Mouse (Mus musculus) large intestine, adult 2 months (tissue): ENCODE data around the gene Cyp2d12. TPM values are rescaled to one million over a fixed set of nuclear protein-coding genes. Genes with fewer than 3 reads are reported as not detected.
"Not testable (repeated sequence)": the region's sequence is repeated elsewhere in the genome, so short reads cannot be mapped to it uniquely, and the experiment has no call there.

ENCODE experiments used
- DNase-seq: peaks from one replicate; pipeline ENCODE4 v3.0.0-alpha.2; 2012; ENCODE audit warnings: low read depth, low spot score
- WGBS: fragments of 180-500 bp; shearing (Covaris S2); methylation state at CpG from one replicate; pipeline ENCODE4 v1.1.7; 2018; 5-methylcytosine and 5-hydroxymethylcytosine counted together
- polyA plus RNA-seq: library from polyadenylated mRNA; depleted of rRNA; stranded (reverse); fragments of >200 nt; gene quantifications from 2 replicates; pipeline ENCODE4 v1.2.3, GENCODE M21; 2012; rRNA removed

The Cyp2d12 gene
- 0.10 and 0.61 TPM in 2 replicates for polyA plus RNA-seq

- DNase-seq: no peak
- 83% methylated on average over 7 of the region's 7 CpGs for WGBS
Observed at GRCm38 (mm10) chr15:82554531-82555230, at the start of gene Cyp2d12. Gene Cyp2d12 (plus strand): TSS chr15:82555072.

DNA sequence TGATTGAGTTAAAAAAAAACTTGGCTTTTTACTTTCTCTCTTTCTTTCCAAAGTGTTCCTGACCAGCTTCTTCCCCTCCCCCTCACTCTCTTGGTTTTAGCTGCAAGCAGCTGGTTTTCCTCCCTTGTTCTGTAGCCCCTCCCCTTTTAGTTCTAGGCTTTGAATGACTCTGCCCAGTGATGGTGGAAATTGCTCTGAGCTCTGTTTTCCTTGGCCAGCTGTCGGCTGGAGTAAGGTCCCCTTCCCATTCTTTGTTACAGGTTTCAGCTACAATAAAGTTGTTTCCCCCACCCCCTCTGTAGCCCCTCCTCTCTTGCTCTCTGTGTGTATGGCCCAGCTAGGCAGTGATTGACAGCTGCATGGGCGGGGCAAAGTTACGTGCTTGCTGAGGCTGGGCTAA lies 47.9 kb upstream of the Cyp2d12 start:
- DNase-seq: no peak
- WGBS: 64% methylated on average over 3 of the region's 3 CpGs

DNA sequence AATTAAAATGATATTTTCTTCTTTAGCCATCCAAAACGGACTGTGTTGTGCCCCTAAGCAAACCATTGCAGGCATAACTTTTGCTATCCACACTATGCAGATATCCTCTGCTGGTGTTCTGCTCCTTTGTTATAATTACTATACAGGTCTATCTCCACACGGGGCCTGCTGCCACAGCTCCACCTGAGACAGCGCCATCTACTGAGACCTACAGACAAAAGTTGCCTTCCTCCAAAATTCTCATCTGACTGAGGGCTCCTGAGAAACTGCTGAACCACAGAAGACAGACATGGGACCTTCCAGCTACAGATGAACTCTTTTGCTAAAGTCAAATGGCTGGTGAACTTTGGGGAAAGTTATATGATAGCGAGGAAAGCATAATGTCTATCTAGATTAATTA lies 47.1 kb upstream of the Cyp2d12 start:
- DNase-seq: not testable (repeated sequence)
- 60% methylated on average over 4 of the region's 4 CpGs for WGBS

- not testable (repeated sequence) for DNase-seq
- 86% methylated on average over 4 of the region's 4 CpGs for WGBS
Observed at GRCm38 (mm10) chr15:82509495-82509894, 45.4 kb upstream of the Cyp2d12 start.

DNA sequence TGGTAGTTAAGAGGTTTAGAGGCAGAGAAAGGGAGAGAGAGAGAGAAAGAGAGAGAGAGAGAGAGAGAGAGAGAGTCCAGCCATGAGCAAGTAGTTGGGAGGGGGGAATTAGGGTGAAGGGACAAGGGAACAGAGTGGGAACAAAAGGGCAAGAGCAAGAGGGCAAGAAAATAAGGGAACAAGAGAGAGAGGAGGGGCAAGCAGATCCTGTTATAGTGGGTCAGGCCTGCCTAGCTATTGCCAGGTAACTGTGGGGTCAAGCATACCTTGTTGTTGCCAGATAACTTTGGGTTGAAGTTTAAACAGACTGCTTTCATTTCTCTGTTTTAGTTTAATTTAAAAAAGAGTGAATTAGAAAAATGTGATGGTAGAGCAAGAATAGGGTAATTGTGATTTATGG lies 44.4 kb upstream of the Cyp2d12 start:
- DNase-seq: not testable (repeated sequence)

- WGBS: 43% methylated on average over 2 of the region's 2 CpGs
- DNase-seq: not testable (repeated sequence)
Observed at GRCm38 (mm10) chr15:82512111-82512510, 42.8 kb upstream of the Cyp2d12 start.

DNA sequence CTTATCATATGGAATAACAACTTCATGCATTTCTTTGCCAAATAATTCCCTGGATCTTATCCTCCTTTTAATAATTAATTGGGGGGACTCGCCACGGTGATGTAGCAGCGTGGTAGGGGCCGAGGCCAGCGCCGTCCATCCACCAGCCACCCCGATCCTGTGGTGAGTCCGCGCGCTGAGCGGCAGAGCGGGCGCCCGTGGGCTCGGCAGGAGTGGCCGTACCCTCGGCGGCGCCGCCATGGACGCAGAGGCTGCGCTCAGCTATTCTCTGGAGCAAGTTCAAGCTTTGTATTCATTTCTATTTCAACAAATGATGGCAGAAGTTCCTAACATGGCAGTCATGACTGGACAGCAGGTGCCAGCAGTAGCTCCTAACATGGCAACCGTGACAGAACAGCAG lies 38.7 kb upstream of the Cyp2d12 start:
- WGBS: 95% methylated on average over 23 of the region's 23 CpGs
- not testable (repeated sequence) for DNase-seq

DNA sequence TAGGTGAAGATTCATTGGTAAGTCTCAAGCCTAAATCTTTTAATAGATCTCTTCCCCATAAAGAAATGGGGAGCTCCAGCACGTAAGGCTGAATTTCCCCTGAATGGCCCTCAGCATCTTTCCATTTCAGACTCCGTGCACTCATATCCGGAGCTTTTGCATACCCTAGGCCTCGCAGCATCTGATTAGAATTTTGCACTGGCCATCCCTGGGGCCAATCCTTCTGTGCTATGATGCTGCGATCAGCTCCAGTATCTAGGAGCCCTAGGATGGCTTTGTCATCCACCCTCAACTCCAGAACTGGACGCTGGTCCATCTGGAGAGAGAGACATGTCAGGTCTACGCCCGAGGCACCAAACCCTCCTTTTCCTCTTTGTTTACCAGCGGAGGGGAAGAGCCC lies 27.5 kb upstream of the Cyp2d12 start:
- not testable (repeated sequence) for DNase-seq
- 92% methylated on average over 8 of the region's 9 CpGs for WGBS

DNA sequence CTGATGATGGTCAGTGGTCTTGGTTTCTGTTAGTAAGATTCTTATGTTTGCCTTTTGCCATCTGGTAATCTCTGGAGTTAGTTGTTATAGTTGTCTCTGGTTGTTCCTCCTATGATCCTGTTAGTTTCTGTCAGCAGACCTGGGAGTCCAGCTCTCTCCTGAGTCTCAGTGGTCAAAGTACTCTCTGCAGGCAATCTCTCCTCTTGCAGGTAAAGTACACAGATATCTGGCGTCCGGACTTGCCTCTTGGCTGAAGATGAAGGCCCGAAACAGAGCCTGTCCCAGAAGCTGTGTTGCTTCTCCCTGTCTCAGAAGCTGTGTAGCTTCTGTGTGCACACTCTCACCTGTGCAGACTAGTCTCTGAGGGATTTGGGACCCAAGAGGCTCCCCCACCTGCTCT lies 22.2 kb upstream of the Cyp2d12 start:
- not testable (repeated sequence) for DNase-seq
- 87% methylated on average over 3 of the region's 3 CpGs for WGBS

- DNase-seq: not testable (repeated sequence)
- 45% methylated on average over 3 of the region's 3 CpGs for WGBS
Observed at GRCm38 (mm10) chr15:82542976-82543375, 11.9 kb upstream of the Cyp2d12 start.

DNA sequence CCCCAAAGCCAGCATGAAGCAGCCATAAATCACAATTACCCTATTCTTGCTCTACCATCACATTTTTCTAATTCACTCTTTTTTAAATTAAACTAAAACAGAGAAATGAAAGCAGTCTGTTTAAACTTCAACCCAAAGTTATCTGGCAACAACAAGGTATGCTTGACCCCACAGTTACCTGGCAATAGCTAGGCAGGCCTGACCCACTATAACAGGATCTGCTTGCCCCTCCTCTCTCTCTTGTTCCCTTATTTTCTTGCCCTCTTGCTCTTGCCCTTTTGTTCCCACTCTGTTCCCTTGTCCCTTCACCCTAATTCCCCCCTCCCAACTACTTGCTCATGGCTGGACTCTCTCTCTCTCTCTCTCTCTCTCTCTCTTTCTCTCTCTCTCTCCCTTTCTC lies 10.3 kb upstream of the Cyp2d12 start:
- DNase-seq: not testable (repeated sequence)

- DNase-seq: not testable (repeated sequence)
- WGBS: 90% methylated on average over 4 of the region's 4 CpGs
Observed at GRCm38 (mm10) chr15:82547753-82548152, 7.1 kb upstream of the Cyp2d12 start.

DNA sequence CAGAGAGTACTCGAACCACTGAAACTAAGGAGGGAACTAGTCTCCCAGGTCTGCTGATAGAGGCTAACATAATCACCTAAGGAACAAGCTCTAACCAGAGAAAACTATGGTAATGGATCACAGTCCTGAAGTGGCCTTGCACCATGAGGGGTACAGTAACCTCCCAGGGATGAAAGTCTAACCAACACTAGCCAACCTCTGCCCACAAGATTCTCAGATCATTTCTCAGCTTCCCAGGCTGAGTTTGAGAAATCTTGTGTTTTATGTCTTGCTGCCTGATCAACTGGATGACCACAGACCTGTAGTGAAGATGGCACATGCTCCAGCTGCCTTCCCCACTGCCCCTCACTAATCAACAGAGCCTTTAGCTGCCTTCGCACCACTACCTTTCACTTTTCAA lies 1.7 kb upstream of the Cyp2d12 start:
- 93% methylated on average over 2 of the region's 2 CpGs for WGBS
- not testable (repeated sequence) for DNase-seq

GRCm38 (mm10) chr15:82572856-82573255 lies 18.0 kb downstream of the Cyp2d12 start:
- no peak for DNase-seq
- WGBS: 79% methylated on average over 1 of the region's 1 CpGs

GRCm38 (mm10) chr15:82579071-82579470 lies 24.2 kb downstream of the Cyp2d12 start:
- WGBS: 56% methylated on average over 2 of the region's 2 CpGs
- DNase-seq: no peak

DNA sequence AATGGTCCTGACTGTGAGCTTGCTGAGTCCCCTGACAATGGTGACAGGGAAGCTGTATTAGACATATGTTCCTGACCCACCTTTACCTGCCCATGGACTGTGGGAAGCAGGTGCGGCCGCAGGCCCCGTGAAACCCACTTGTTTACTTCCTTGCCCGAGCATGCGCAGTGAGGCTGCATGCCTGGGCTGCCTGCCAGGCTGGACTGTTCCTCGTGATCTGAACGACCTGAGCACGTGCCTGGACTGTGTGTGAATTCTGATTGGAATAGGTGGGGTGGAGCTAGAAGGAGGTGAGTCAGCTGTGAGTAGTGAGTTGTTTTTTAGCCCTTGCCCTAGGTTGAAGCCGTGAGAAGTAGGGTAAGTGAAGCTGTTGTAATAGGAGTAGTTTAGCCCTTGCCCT lies 27.7 kb downstream of the Cyp2d12 start:
- DNase-seq: no peak
- 36% methylated on average over 9 of the region's 9 CpGs for WGBS

Other genes with a start within 250 kb of the Cyp2d12 start
- 137 and 148 TPM in 2 replicates for gene Naga, start 216.1 kb upstream of the Cyp2d12 start, polyA plus RNA-seq
- 0.52 and 0.78 TPM in 2 replicates for gene Pheta2, start 216.1 kb upstream of the Cyp2d12 start, polyA plus RNA-seq
- 372 and 378 TPM in 2 replicates for gene Smdt1, start 216.1 kb upstream of the Cyp2d12 start, polyA plus RNA-seq
- 282 and 435 TPM in 2 replicates for gene Ndufa6, start 200.8 kb upstream of the Cyp2d12 start, polyA plus RNA-seq
- gene Cyp2d22, start 174.8 kb upstream of the Cyp2d12 start, polyA plus RNA-seq: 22.4 and 44.0 TPM in 2 replicates
- not detected in 2 replicates for gene Cyp2d11, start 161.1 kb upstream of the Cyp2d12 start, polyA plus RNA-seq
- gene Cyp2d10, start 147.9 kb upstream of the Cyp2d12 start, polyA plus RNA-seq: 0.14 and 0.64 TPM in 2 replicates
- gene Cyp2d9, start 121.6 kb upstream of the Cyp2d12 start, polyA plus RNA-seq: 0.12 TPM in 1 of 2 replicates, not detected in the other
- gene Cyp2d34, start 65.9 kb downstream of the Cyp2d12 start, polyA plus RNA-seq: 0.33 TPM in 1 of 2 replicates, not detected in the other
- 0.09 TPM in 1 of 2 replicates, not detected in the other for gene Cyp2d40, start 209.1 kb downstream of the Cyp2d12 start, polyA plus RNA-seq
- gene Cyp2d26, start 239.2 kb downstream of the Cyp2d12 start, polyA plus RNA-seq: 29.9 and 182 TPM in 2 replicates